Mouse (Mus musculus) layer of hippocampus, postnatal 14 days (tissue): ENCODE data around the gene Rnf11. TPM values are rescaled to one million over a fixed set of nuclear protein-coding genes. Genes with fewer than 3 reads are reported as not detected.
"Not testable (repeated sequence)": the region's sequence is repeated elsewhere in the genome, so short reads cannot be mapped to it uniquely, and the experiment has no call there.

ENCODE experiments used
- DNase-seq, 2 experiments: peaks; one replicate each; pipeline ENCODE4 v3.0.0; 2021 to 2022; ENCODE audit warnings: low spot score in 2 of 2, mixed read lengths in 1 of 2
- total RNA-seq, 2 experiments: library from RNA; stranded (reverse); gene quantifications; 2 replicates each; pipeline ENCODE4 v1.2.3; 2021

Gene Rnf11
- total RNA-seq, 2 experiments from 2014 or later, result 171 to 186 TPM

- DNase-seq, result no peak
Observed at GRCm38 (mm10) chr4:109417998-109418397, 66.5 kb downstream of the Rnf11 start.

GRCm38 (mm10) chr4:109412233-109412632 lies 72.3 kb downstream of the Rnf11 start:
- no peak for DNase-seq

- DNase-seq, result no peak
Observed at GRCm38 (mm10) chr4:109411377-109411967, 73.1 kb downstream of the Rnf11 start.

GRCm38 (mm10) chr4:109410681-109411376 lies 73.7 kb downstream of the Rnf11 start:
- DNase-seq, result no peak

- DNase-seq, result no peak
Observed at GRCm38 (mm10) chr4:109407701-109408485, 76.6 kb downstream of the Rnf11 start.

- no peak for DNase-seq
Observed at GRCm38 (mm10) chr4:109407176-109407520, 77.4 kb downstream of the Rnf11 start.

GRCm38 (mm10) chr4:109406486-109407175 lies 77.9 kb downstream of the Rnf11 start, which contains the start of gene Ttc39a:
Gene Ttc39a (plus strand): TSS chr4:109406623.
- no peak for DNase-seq

- peak in 1 of 2 experiments; percentile 62 for DNase-seq
Observed at GRCm38 (mm10) chr4:109406054-109406485, 78.5 kb downstream of the Rnf11 start.

- DNase-seq, result no peak
Observed at GRCm38 (mm10) chr4:109405415-109405814, 79.1 kb downstream of the Rnf11 start.

GRCm38 (mm10) chr4:109404908-109405307 lies 79.6 kb downstream of the Rnf11 start:
- not testable (repeated sequence) for DNase-seq

- no peak for DNase-seq
Observed at GRCm38 (mm10) chr4:109401176-109401689, 83.3 kb downstream of the Rnf11 start.

Other genes starting within 250 kb of the Rnf11 start
- gene Eps15, start 204.5 kb downstream of the Rnf11 start, total RNA-seq, result 100 to 1,000 TPM; 209 to 210 TPM
- gene Ttc39a, start 78.1 kb downstream of the Rnf11 start, total RNA-seq, result 1 to 10 TPM; 1.4 to 2.4 TPM
- gene 4930522H14Rik, start 46.6 kb upstream of the Rnf11 start, total RNA-seq, result not detected
- gene Cdkn2c, start 182.5 kb upstream of the Rnf11 start, total RNA-seq, result 1 to 10 TPM; 5.4 to 6.6 TPM
- 10 to 100 TPM; 24.9 to 27.2 TPM for gene Faf1, start 191.9 kb upstream of the Rnf11 start, total RNA-seq